Mouse (Mus musculus) CH12.LX (cell line): ENCODE measurements around the gene Ubash3a.

Source experiments
- CTCF ChIP-seq, 2 experiments: IDR thresholded peaks in 1 of 2; conservative IDR thresholded peaks in 1 of 2; 2 replicates each; pipeline ENCODE4 v1.5.1; 2011 to 2012; ENCODE audit warnings: low read depth in 2 of 2, low read length in 2 of 2, improper control_type of control experiment in 1 of 2, inconsistent platforms in 1 of 2, mild to moderate bottlenecking in 1 of 2, moderate library complexity in 1 of 2
- EP300 ChIP-seq: IDR thresholded peaks from 2 replicates; pipeline ENCODE4 v1.6.1; 2011; ENCODE audit warnings: low read length, improper control_type of control experiment
- MAX ChIP-seq: IDR thresholded peaks from 2 replicates; pipeline ENCODE4 v1.6.1; 2011; ENCODE audit warnings: low read length, improper control_type of control experiment
- MXI1 ChIP-seq: IDR thresholded peaks from 2 replicates; pipeline ENCODE4 v1.6.1; 2011; ENCODE audit warnings: mild to moderate bottlenecking, low read depth, low read length, improper control_type of control experiment
- MYC ChIP-seq: IDR thresholded peaks from 2 replicates; pipeline ENCODE4 v1.6.1; 2011; ENCODE audit warnings: low read depth, mild to moderate bottlenecking, improper control_type of control experiment, low read length
- NELFE ChIP-seq: IDR thresholded peaks from 2 replicates; pipeline ENCODE4 v1.6.1; 2011; ENCODE audit warnings: low read depth, low read length, improper control_type of control experiment
- POLR2A ChIP-seq: IDR thresholded peaks from 2 replicates; pipeline ENCODE4 v1.6.1; 2011; ENCODE audit warnings: low read depth, mild to moderate bottlenecking, improper control_type of control experiment, low read length
- RAD21 ChIP-seq: IDR thresholded peaks from 2 replicates; pipeline ENCODE4 v1.6.1; 2011; ENCODE audit warnings: low read depth, mild to moderate bottlenecking, low read length, improper control_type of control experiment, moderate library complexity
- RCOR1 ChIP-seq: conservative IDR thresholded peaks from 2 replicates; pipeline ENCODE4 v1.6.1; 2012; ENCODE audit warnings: low read depth, mild to moderate bottlenecking, inconsistent platforms, low read length, improper control_type of control experiment
- UBTF ChIP-seq: IDR thresholded peaks from 2 replicates; pipeline ENCODE4 v1.6.1; 2012; ENCODE audit warnings: low read depth, mild to moderate bottlenecking, inconsistent platforms, low read length, improper control_type of control experiment, moderate library complexity
- ZKSCAN1 ChIP-seq: IDR thresholded peaks from 2 replicates; pipeline ENCODE4 v1.6.1; 2012; ENCODE audit warnings: low read depth, inconsistent platforms, low read length, improper control_type of control experiment, borderline replicate concordance
- ZMIZ1 ChIP-seq: IDR thresholded peaks from 2 replicates; pipeline ENCODE4 v1.6.1; 2012; ENCODE audit warnings: low read depth, mild to moderate bottlenecking, inconsistent platforms, low read length, improper control_type of control experiment
- ZNF384 ChIP-seq: IDR thresholded peaks from 2 replicates; pipeline ENCODE4 v1.6.1; 2012; ENCODE audit warnings: low read depth, low read length, improper control_type of control experiment, inconsistent platforms

DNA sequence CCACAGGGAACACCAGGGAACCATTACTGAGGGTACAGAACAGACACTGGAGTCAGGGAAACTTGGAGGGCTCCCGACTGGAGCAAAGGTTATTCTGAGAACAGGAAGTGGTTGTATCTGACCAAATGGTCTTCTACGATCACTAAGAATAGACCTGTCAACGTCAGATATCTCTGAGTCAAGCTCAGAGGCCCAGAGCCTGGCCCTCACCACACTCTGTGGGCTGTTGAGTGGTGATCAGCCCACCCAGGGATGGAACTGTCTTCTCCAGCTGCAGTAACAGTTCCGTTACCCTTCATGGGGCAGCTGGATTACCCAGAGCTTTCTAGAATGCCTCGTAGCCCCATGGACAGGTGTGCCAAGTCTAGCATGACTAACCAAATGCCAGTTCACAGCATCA, 37.6 kb downstream of the Ubash3a start:
- peak; percentile 73 for TF ChIP-seq EP300
- TF ChIP-seq ZMIZ1 = no peak
- 0 out of 2 replicates have a peak, but pooled peaks have one; percentile 34 for TF ChIP-seq MAX
- no peak for TF ChIP-seq CTCF (conservative IDR thresholded peaks at IDR 0.05 in 1 of 2, IDR thresholded peaks at IDR 0.05 in 1 of 2; ENCODE audit: low read depth in 2 of 2, low read length in 2 of 2)
- TF ChIP-seq MXI1 = no peak
- no peak for TF ChIP-seq POLR2A
- TF ChIP-seq NELFE = no peak
- TF ChIP-seq RCOR1 = peak; percentile 58; the same call in 1 of the 2 replicates
- TF ChIP-seq MYC = 0 out of 2 replicates have a peak, but pooled peaks have one; percentile 21
- TF ChIP-seq RAD21 = no peak
- TF ChIP-seq ZNF384 = no peak
- TF ChIP-seq ZKSCAN1 = no peak
- no peak for TF ChIP-seq UBTF
